8 mouse cellular contexts compared by ENCODE assay signal in the genomic region with DNA sequence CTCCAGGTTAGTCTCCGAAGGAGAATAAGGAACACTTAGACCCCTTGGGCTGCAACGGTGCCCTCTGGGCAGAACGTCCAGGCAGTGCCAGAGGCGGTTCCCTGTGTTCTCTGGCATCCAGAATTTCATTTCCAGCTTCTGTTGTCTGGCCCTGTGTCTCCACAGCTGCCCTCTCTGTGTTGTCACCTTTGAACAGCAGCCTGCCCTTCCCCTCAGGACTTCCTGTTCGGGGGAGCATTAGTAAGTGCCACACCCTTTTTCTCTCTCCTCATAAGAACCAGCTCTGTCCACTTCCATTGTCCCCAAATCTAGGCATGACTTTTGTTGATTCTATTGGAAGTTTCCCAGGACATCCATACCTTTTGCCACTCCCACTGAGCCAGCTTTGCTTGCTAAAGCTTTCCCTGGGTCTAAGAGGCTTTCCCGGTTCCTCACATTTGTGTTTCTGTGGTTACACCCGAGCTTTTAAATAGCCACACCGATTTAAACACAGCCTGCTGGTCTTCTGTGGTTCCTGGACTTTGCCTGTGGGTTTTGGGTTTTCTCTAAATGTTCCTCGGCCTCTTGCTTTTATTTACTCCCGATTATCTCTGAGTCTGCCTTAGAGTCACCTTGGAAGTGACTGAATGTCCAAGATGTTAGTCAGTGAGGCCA. TPM values are rescaled to one million over a fixed set of nuclear protein-coding genes. Genes with fewer than 3 reads are reported as not detected.
DNase-seq lines count a peak whose midpoint lies in the region; ATAC-seq and TF ChIP-seq lines count a peak whose summit lies in the region.

No protein-coding gene starts in this region.

- 77% methylated on average over 10 of the region's 10 CpGs for WGBS in forebrain, embryonic 10.5 days
- 66% methylated on average over 10 of the region's 10 CpGs for WGBS in forebrain, embryonic 16.5 days
- 61% methylated on average over 10 of the region's 10 CpGs for WGBS in heart, embryonic 14.5 days
- WGBS in liver, embryonic 16.5 days (ENCODE audit: insufficient replicate concordance) = 20% methylated on average over 10 of the region's 10 CpGs
- 44% methylated on average over 10 of the region's 10 CpGs for WGBS in stomach, postnatal 0 days

- no peak for DNase-seq in forebrain, embryonic 10.5 days (ENCODE audit: extremely low spot score, low spot score)
- peak; percentile 7 for DNase-seq in 3T3-L1 (ENCODE audit: low read depth, low spot score)
- DNase-seq in stomach, postnatal 0 days (ENCODE audit: low spot score) = peak; percentile 56
- no peak for DNase-seq in embryo, embryonic 10 days (ENCODE audit: low spot score)
- no peak for DNase-seq in thymus, postnatal 10 days (ENCODE audit: low spot score in 2 of 2)

- H3K27me3 ChIP-seq in forebrain, embryonic 10.5 days (ENCODE audit: poor library complexity, severe bottlenecking) = no peaks in the 10 kb centered on the region
- no peaks in the 10 kb centered on the region for H3K27me3 ChIP-seq in forebrain, embryonic 16.5 days (replicated peaks; ENCODE audit: control insufficient read depth, insufficient read depth, low read length)
- H3K27me3 ChIP-seq in heart, embryonic 14.5 days (ENCODE audit: control insufficient read depth, insufficient read depth, low read length) = no peaks in the 10 kb centered on the region
- no peaks in the 10 kb centered on the region for H3K27me3 ChIP-seq in liver, embryonic 16.5 days (ENCODE audit: control insufficient read depth, insufficient read depth, low read depth, low read length)
- H3K27me3 ChIP-seq in stomach, postnatal 0 days (ENCODE audit: control insufficient read depth, insufficient read depth, low read length) = no peaks in the 10 kb centered on the region

- TF ChIP-seq EP300 in stomach, postnatal 0 days (optimal IDR thresholded peaks at IDR 0.05) = no peak

- ATAC-seq in forebrain, embryonic 16.5 days = no peak
- no peak for ATAC-seq in heart, embryonic 14.5 days (ENCODE audit: insufficient number of reproducible peaks, insufficient read depth, low FRiP score, low read depth)
- ATAC-seq in liver, embryonic 16.5 days (ENCODE audit: low read depth) = no peak
- peak; percentile 84 for ATAC-seq in stomach, postnatal 0 days (ENCODE audit: low FRiP score, low TSS enrichment)

- no peak for TF ChIP-seq CTCF in stomach, postnatal 0 days (IDR thresholded peaks at IDR 0.05; ENCODE audit: low read depth)

- no peak overlapping the region for H3K4me2 ChIP-seq in forebrain, embryonic 16.5 days (ENCODE audit: low read length)
- H3K4me2 ChIP-seq in heart, embryonic 14.5 days (ENCODE audit: low read length) = no peak overlapping the region
- peak overlapping the region; percentile 19 for H3K4me2 ChIP-seq in liver, embryonic 16.5 days (ENCODE audit: low read depth, low read length)
- peak overlapping the region; percentile 17; the same call in 1 of the 2 replicates for H3K4me2 ChIP-seq in stomach, postnatal 0 days (replicated peaks; ENCODE audit: low read depth)

- H3K36me3 ChIP-seq in forebrain, embryonic 10.5 days (replicated peaks) = peaks cover 3% of the 10 kb centered on the region; the same call in 1 of the 2 replicates
- H3K36me3 ChIP-seq in forebrain, embryonic 16.5 days (ENCODE audit: control insufficient read depth, insufficient read depth) = no peaks in the 10 kb centered on the region
- H3K36me3 ChIP-seq in heart, embryonic 14.5 days (ENCODE audit: control insufficient read depth, insufficient read depth, low read length) = no peaks in the 10 kb centered on the region
- no peaks in the 10 kb centered on the region for H3K36me3 ChIP-seq in liver, embryonic 16.5 days (ENCODE audit: control insufficient read depth, insufficient read depth)
- H3K36me3 ChIP-seq in stomach, postnatal 0 days (ENCODE audit: control insufficient read depth, insufficient read depth, low read length) = no peaks in the 10 kb centered on the region

- H3K9me3 ChIP-seq in forebrain, embryonic 10.5 days = no peaks in the 10 kb centered on the region
- H3K9me3 ChIP-seq in forebrain, embryonic 16.5 days (ENCODE audit: control insufficient read depth, low read length) = no peaks in the 10 kb centered on the region
- no peaks in the 10 kb centered on the region for H3K9me3 ChIP-seq in heart, embryonic 14.5 days (ENCODE audit: control insufficient read depth, low read length)
- no peaks in the 10 kb centered on the region for H3K9me3 ChIP-seq in liver, embryonic 16.5 days (replicated peaks; ENCODE audit: control insufficient read depth, low read length)
- H3K9me3 ChIP-seq in stomach, postnatal 0 days (ENCODE audit: control insufficient read depth, low read length) = no peaks in the 10 kb centered on the region

- no peak overlapping the region for H3K9ac ChIP-seq in forebrain, embryonic 16.5 days (replicated peaks; ENCODE audit: low read depth, low read length)
- H3K9ac ChIP-seq in heart, embryonic 14.5 days (ENCODE audit: low read length) = peak overlapping the region; percentile 18; the same call in 1 of the 2 replicates
- peak overlapping the region; percentile 30; the same call in 1 of the 2 replicates for H3K9ac ChIP-seq in liver, embryonic 16.5 days (ENCODE audit: low read depth, low read length)
- H3K9ac ChIP-seq in stomach, postnatal 0 days (ENCODE audit: low read length) = peak overlapping the region; percentile 43

- H3K4me3 ChIP-seq in forebrain, embryonic 10.5 days = 0 out of 2 replicates have a peak overlapping the region, but pooled peaks have one; percentile 7
- no peak overlapping the region for H3K4me3 ChIP-seq in forebrain, embryonic 16.5 days (replicated peaks; ENCODE audit: low read length)
- H3K4me3 ChIP-seq in heart, embryonic 14.5 days (ENCODE audit: control insufficient read depth in 1 of 2, insufficient read depth in 1 of 2, low read depth in 1 of 2, low read length in 2 of 2) = no peak overlapping the region
- no peak overlapping the region for H3K4me3 ChIP-seq in liver, embryonic 16.5 days (ENCODE audit: low read depth, low read length)
- H3K4me3 ChIP-seq in stomach, postnatal 0 days (ENCODE audit: low read depth, low read length) = no peak overlapping the region

- H3K4me1 ChIP-seq in forebrain, embryonic 10.5 days = peaks cover 74% of the 10 kb centered on the region
- peaks cover 58% of the 10 kb centered on the region for H3K4me1 ChIP-seq in forebrain, embryonic 16.5 days (replicated peaks; ENCODE audit: control insufficient read depth, insufficient read depth, low read length)
- H3K4me1 ChIP-seq in heart, embryonic 14.5 days (ENCODE audit: control insufficient read depth in 2 of 2, insufficient read depth in 2 of 2, low read length in 2 of 2) = peaks cover 34 to 52% of the 10 kb centered on the region in 2 experiments
- peaks cover 71% of the 10 kb centered on the region for H3K4me1 ChIP-seq in liver, embryonic 16.5 days (ENCODE audit: control insufficient read depth, low read depth, low read length)
- peaks cover 12% of the 10 kb centered on the region for H3K4me1 ChIP-seq in stomach, postnatal 0 days (replicated peaks; ENCODE audit: control insufficient read depth, insufficient read depth)

- peak overlapping the region; percentile 75 for H3K27ac ChIP-seq in forebrain, embryonic 10.5 days
- no peak overlapping the region for H3K27ac ChIP-seq in forebrain, embryonic 16.5 days (ENCODE audit: low read length)
- H3K27ac ChIP-seq in heart, embryonic 14.5 days (replicated peaks in 1 of 2; ENCODE audit: control insufficient read depth in 1 of 2, insufficient read depth in 1 of 2, low read depth in 2 of 2, low read length in 2 of 2) = no peak overlapping the region
- peak overlapping the region; percentile 60 for H3K27ac ChIP-seq in liver, embryonic 16.5 days (ENCODE audit: low read length)
- H3K27ac ChIP-seq in stomach, postnatal 0 days (replicated peaks) = peak overlapping the region; percentile 87

RNA-seq across cellular contexts. Expression of a gene that starts 6.5 kb away (rescaled TPM):
- 7.6 and 8.6 TPM in 2 replicates for polyA plus RNA-seq in forebrain, embryonic 10.5 days (2016; fragmentation: Nextera tagmentation; extraction: Ambion mirVana)
- 23.1 and 26.9 TPM in 2 replicates for polyA plus RNA-seq in forebrain, embryonic 16.5 days (2015; fragmentation: Nextera tagmentation; extraction: Ambion mirVana)
- 4.2 and 5.0 TPM in 2 replicates for polyA plus RNA-seq in heart, embryonic 14.5 days (2014; fragmentation: Nextera tagmentation; extraction: Ambion mirVana)
- polyA plus RNA-seq in liver, embryonic 16.5 days (2015; fragmentation: Nextera tagmentation; extraction: Ambion mirVana) = 13.1 and 14.4 TPM in 2 replicates
- polyA plus RNA-seq in stomach, postnatal 0 days (2015; fragmentation: Nextera tagmentation; extraction: Ambion mirVana) = 24.6 and 27.5 TPM in 2 replicates

Comparison
In these comparisons a context has a peak if more than half of its experiments do, and no peak if none do; other contexts are left out.
1. H3K27ac ChIP-seq: peak in forebrain, embryonic 10.5 days (single experiment), liver, embryonic 16.5 days (single experiment) and stomach, postnatal 0 days (single experiment); none in forebrain, embryonic 16.5 days (single experiment) and heart, embryonic 14.5 days (0 of 2).
2. DNase-seq: peak in 3T3-L1 (single experiment) and stomach, postnatal 0 days (single experiment); none in forebrain, embryonic 10.5 days (single experiment), embryo, embryonic 10 days (single experiment) and thymus, postnatal 10 days (0 of 2).
3. H3K4me2 ChIP-seq: peak in liver, embryonic 16.5 days (single experiment) and stomach, postnatal 0 days (single experiment); none in forebrain, embryonic 16.5 days (single experiment) and heart, embryonic 14.5 days (single experiment).